Mouse (Mus musculus): ENCODE measurements around the gene Klf12.

GRCm38 (mm10) chr14:100213066-100213465 lies 71.4 kb downstream of the Klf12 start:
- TF ChIP-seq CTCF (IDR thresholded peaks at IDR 0.05; ENCODE audit: low read depth) (no peak), EP300 (IDR thresholded peaks at IDR 0.05; ENCODE audit: low read depth) (no peak)
